Mouse (Mus musculus) heart, postnatal 0 days (tissue): Measurements from ENCODE around the gene Macf1.

Source experiments
- CTCF ChIP-seq: IDR thresholded peaks from 2 replicates; pipeline ENCODE4 v1.5.1; 2016; ENCODE audit warnings: antibody characterized with exemption, control low read depth, low read depth
- EP300 ChIP-seq: IDR thresholded peaks from 2 replicates; pipeline ENCODE4 v1.6.1; 2016; ENCODE audit warnings: antibody characterized with exemption, low read depth

- TF ChIP-seq CTCF (no peak), EP300 (no peak)
These were observed 135.8 kb downstream of the Macf1 start for GRCm38 (mm10) chr4:123548317-123548716.
